Mouse (Mus musculus): ENCODE measurements around the gene Rnf38.

- TF ChIP-seq CTCF (IDR thresholded peaks at IDR 0.05; ENCODE audit: control insufficient read depth, insufficient read depth, low read length) (no peak), POLR2A (IDR thresholded peaks at IDR 0.05; ENCODE audit: borderline replicate concordance, control insufficient read depth, low read depth, low read length) (no peak)
Measured at GRCm38 (mm10) chr4:44159839-44160238, 73.8 kb downstream of the Rnf38 start.

Data from bone marrow, adult 2 months (tissue).